Mouse (Mus musculus): ENCODE results near the gene Etnk1. TPM values are rescaled to one million over a fixed set of nuclear protein-coding genes. Genes with fewer than 3 reads are reported as not detected.

Etnk1 gene
- polyA plus RNA-seq (2015; fragmentation: Nextera tagmentation; extraction: Ambion mirVana): 13.9 and 14.1 TPM in 2 replicates

DNA sequence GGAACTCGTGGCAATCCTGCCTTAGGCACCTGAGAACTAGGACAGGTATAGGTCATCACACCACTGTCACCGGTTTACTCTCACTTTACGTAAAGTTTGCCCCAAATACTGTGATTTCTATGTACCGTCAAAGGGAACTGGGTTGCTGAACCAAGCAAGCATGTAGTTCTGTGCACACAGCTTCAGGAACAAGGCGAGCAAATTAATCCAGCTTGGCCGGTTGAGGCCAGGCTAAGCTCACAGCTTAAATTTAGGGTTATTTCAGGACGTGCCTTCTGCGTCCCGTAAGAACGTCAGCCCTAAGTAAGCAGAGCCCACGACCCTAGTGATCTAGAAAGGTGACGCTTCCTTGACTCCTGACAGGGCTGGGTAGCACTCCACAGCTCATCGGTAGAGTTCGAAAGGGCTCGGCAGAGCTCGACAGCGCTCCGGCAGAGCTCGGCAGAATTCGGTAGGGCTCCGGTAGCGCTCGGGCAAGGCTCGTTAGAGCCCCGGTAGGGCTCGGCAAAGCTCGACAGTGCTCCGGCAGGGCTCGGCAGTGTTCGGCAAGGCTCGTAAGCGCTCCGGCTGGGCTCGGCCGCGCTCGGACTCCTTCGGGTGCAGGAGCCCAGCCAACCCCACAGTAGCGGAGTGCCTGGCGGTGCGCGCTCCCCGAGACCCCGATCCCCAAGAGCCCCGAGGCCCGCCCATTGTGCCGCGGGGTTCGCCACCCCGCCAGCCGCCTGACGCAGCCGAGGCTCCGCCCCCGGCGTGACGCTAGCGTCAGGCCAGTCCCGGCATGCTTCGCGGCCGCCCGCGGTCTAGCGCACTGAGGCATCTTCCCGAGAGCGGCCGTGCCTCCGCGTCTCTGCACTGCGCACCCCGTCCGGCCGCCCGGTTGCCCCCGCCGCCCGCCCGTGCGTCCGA lies at the start of gene Etnk1:
Gene Etnk1, plus strand, starts transcription at position 770 of the 906 bp plus-strand sequence.
- ATAC-seq (ENCODE audit: low read depth): peak; percentile 97
- Histone ChIP-seq H3K9me3 (ENCODE audit: control insufficient read depth, low read length) (no peaks in the 10 kb centered on the region), H3K4me1 (replicated peaks; ENCODE audit: control insufficient read depth, insufficient read depth, low read length) (peaks cover 20% of the 10 kb centered on the region), H3K4me2 (ENCODE audit: low read depth, low read length) (peak within 1 kb of the TSS; percentile 91), H3K9ac (ENCODE audit: low read length) (peak within 1 kb of the TSS; percentile 80), H3K4me3 (ENCODE audit: low read length) (peak within 1 kb of the TSS; percentile 90), H3K36me3 (ENCODE audit: control insufficient read depth, insufficient read depth, low read length) (no peaks in the 10 kb centered on the region; the same call in 1 of the 2 replicates), H3K27me3 (ENCODE audit: control insufficient read depth, insufficient read depth, low read depth, low read length) (no peaks in the 10 kb centered on the region), H3K27ac (ENCODE audit: low read length) (peak within 1 kb of the TSS; percentile 92)
- under 1% methylated on average over 60 of the region's 81 CpGs for WGBS

DNA sequence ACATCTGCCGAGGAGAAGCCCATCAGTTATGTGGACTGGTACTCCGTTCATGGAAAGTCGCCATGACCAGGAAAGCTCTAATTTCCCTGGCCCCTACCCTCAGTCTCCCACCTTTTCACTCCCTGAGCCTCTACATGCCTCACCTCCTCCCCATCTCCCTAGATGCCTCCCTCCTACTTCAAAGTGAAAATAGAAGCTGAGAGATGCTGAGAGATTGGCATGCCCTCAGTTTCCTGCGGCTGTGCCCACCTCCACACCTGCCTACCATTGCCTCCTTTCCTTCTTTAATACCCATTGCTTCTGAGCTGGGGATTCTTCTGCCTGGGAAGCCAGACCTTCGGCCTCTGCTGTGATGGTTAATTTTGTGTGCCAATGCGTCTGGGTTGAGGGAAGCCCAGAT lies 47.7 kb upstream of the Etnk1 start:
- 87% methylated on average over 6 of the region's 6 CpGs for WGBS
- no peak overlapping the region for H3K27ac ChIP-seq (ENCODE audit: low read length)
- H3K9ac ChIP-seq (ENCODE audit: low read length): no peak overlapping the region
- H3K36me3 ChIP-seq (ENCODE audit: control insufficient read depth, insufficient read depth, low read length): no peaks in the 10 kb centered on the region
- H3K9me3 ChIP-seq (ENCODE audit: control insufficient read depth, low read length): peaks cover 3% of the 10 kb centered on the region; the same call in 1 of the 2 replicates
- H3K4me1 ChIP-seq (replicated peaks; ENCODE audit: control insufficient read depth, insufficient read depth, low read length): no peaks in the 10 kb centered on the region
- H3K4me2 ChIP-seq (ENCODE audit: low read depth, low read length): no peak overlapping the region
- no peak overlapping the region for H3K4me3 ChIP-seq (ENCODE audit: low read length)
- ATAC-seq (ENCODE audit: low read depth): no peak
- no peaks in the 10 kb centered on the region for H3K27me3 ChIP-seq (ENCODE audit: control insufficient read depth, insufficient read depth, low read depth, low read length)

DNA sequence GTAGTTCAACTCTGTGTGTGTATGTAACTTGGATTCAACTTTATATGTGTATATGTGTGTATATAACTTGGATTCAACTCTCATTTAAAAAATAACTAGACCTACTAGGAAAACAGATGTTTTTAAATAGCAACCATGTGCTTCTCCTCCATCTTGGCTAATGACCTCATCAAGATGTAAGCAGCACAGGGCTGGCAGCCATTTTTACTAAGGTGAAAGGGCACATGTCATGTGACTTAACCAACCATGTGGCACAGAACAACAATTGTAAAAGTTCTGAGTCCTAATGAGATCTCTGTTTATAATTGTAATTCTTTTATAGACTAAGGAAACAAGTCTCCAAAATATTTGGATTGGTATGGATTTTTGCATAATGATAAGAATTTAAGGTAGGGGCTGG lies 41.3 kb upstream of the Etnk1 start:
- no peak overlapping the region for H3K9ac ChIP-seq (ENCODE audit: low read length)
- H3K27ac ChIP-seq (ENCODE audit: low read length): no peak overlapping the region
- no peak overlapping the region for H3K4me3 ChIP-seq (ENCODE audit: low read length)
- no peaks in the 10 kb centered on the region for H3K4me1 ChIP-seq (replicated peaks; ENCODE audit: control insufficient read depth, insufficient read depth, low read length)
- H3K27me3 ChIP-seq (ENCODE audit: control insufficient read depth, insufficient read depth, low read depth, low read length): no peaks in the 10 kb centered on the region
- H3K9me3 ChIP-seq (ENCODE audit: control insufficient read depth, low read length): peaks cover 3% of the 10 kb centered on the region; the same call in 1 of the 2 replicates
- H3K36me3 ChIP-seq (ENCODE audit: control insufficient read depth, insufficient read depth, low read length): no peaks in the 10 kb centered on the region
- H3K4me2 ChIP-seq (ENCODE audit: low read depth, low read length): no peak overlapping the region
- ATAC-seq (ENCODE audit: low read depth): no peak

DNA sequence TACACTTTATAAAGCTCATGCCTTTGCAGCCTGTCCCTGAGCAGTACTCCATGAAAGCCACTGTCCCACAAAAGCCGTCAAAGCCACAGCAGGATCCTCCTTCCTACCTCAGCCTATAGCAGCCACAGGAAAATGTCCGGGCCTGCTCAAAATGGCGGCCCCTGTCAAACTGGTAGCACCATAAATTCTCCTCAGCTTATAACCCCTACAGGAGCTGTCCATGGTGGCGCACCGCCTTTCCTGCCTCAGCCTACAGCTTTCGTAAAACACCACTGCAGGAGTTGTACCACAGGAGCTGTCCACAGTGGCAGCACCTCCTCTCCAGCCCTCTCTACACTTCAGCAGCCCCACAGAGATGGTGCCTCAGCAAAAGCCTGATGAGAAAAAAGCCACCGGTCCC lies 37.6 kb upstream of the Etnk1 start:
- Histone ChIP-seq H3K9me3 (ENCODE audit: control insufficient read depth, low read length) (peaks cover 3% of the 10 kb centered on the region; the same call in 1 of the 2 replicates), H3K36me3 (ENCODE audit: control insufficient read depth, insufficient read depth, low read length) (no peaks in the 10 kb centered on the region), H3K4me1 (replicated peaks; ENCODE audit: control insufficient read depth, insufficient read depth, low read length) (no peaks in the 10 kb centered on the region), H3K4me2 (ENCODE audit: low read depth, low read length) (no peak overlapping the region), H3K27me3 (ENCODE audit: control insufficient read depth, insufficient read depth, low read depth, low read length) (no peaks in the 10 kb centered on the region), H3K9ac (ENCODE audit: low read length) (no peak overlapping the region), H3K4me3 (ENCODE audit: low read length) (no peak overlapping the region), H3K27ac (ENCODE audit: low read length) (no peak overlapping the region)
- ATAC-seq (ENCODE audit: low read depth): no peak
- WGBS: 85% methylated on average over 7 of the region's 7 CpGs

DNA sequence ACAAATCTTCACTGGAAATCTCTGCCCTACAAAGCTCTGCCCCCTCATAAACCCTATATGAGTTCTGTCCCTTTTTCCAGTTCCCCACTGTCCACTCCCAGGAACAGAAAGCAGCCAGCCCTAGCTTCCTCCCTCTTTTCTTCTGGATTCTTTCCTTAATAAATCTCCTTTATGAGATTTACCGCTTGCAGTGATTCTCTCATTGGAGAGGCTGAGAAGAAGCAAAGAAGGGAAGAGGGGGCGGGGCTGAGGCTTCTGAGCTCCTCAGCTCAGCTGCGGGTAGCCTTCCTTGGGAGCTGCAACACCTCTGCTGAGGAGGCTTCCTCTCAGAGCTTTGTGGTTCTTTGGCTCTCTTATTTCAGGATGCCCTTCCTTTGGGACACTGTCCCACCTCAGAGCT lies 37.1 kb upstream of the Etnk1 start:
- 81% methylated on average over 3 of the region's 3 CpGs for WGBS
- no peak overlapping the region for H3K4me2 ChIP-seq (ENCODE audit: low read depth, low read length)
- H3K36me3 ChIP-seq (ENCODE audit: control insufficient read depth, insufficient read depth, low read length): no peaks in the 10 kb centered on the region
- H3K4me1 ChIP-seq (replicated peaks; ENCODE audit: control insufficient read depth, insufficient read depth, low read length): no peaks in the 10 kb centered on the region
- ATAC-seq (ENCODE audit: low read depth): no peak
- H3K27me3 ChIP-seq (ENCODE audit: control insufficient read depth, insufficient read depth, low read depth, low read length): no peaks in the 10 kb centered on the region
- no peak overlapping the region for H3K27ac ChIP-seq (ENCODE audit: low read length)
- no peak overlapping the region for H3K9ac ChIP-seq (ENCODE audit: low read length)
- H3K4me3 ChIP-seq (ENCODE audit: low read length): no peak overlapping the region
- peaks cover 3% of the 10 kb centered on the region; the same call in 1 of the 2 replicates for H3K9me3 ChIP-seq (ENCODE audit: control insufficient read depth, low read length)

DNA sequence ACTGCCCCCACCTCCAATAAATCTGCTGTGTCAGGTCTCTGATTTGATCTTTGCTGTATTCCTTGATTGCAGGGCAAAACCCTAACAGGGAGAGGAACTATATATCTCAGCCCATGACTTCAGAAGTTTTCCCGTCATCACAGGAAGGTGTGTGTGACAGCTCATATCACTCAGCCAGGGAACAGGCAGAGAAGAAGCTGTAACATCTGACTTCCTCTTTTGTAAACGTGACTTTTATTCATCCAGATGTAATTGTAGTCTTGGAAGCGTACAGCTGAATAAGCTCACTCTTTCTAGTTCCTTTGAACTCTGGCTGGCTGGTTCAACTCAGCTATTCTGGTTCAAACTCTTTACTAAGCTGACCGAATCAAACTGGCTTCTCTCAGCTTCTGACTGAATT lies 36.6 kb upstream of the Etnk1 start:
- no peak overlapping the region for H3K9ac ChIP-seq (ENCODE audit: low read length)
- H3K27ac ChIP-seq (ENCODE audit: low read length): no peak overlapping the region
- H3K27me3 ChIP-seq (ENCODE audit: control insufficient read depth, insufficient read depth, low read depth, low read length): no peaks in the 10 kb centered on the region
- H3K4me1 ChIP-seq (replicated peaks; ENCODE audit: control insufficient read depth, insufficient read depth, low read length): no peaks in the 10 kb centered on the region
- no peaks in the 10 kb centered on the region for H3K36me3 ChIP-seq (ENCODE audit: control insufficient read depth, insufficient read depth, low read length)
- ATAC-seq (ENCODE audit: low read depth): no peak
- 63% methylated on average over 4 of the region's 4 CpGs for WGBS
- peaks cover 3% of the 10 kb centered on the region; the same call in 1 of the 2 replicates for H3K9me3 ChIP-seq (ENCODE audit: control insufficient read depth, low read length)
- no peak overlapping the region for H3K4me2 ChIP-seq (ENCODE audit: low read depth, low read length)
- H3K4me3 ChIP-seq (ENCODE audit: low read length): no peak overlapping the region

DNA sequence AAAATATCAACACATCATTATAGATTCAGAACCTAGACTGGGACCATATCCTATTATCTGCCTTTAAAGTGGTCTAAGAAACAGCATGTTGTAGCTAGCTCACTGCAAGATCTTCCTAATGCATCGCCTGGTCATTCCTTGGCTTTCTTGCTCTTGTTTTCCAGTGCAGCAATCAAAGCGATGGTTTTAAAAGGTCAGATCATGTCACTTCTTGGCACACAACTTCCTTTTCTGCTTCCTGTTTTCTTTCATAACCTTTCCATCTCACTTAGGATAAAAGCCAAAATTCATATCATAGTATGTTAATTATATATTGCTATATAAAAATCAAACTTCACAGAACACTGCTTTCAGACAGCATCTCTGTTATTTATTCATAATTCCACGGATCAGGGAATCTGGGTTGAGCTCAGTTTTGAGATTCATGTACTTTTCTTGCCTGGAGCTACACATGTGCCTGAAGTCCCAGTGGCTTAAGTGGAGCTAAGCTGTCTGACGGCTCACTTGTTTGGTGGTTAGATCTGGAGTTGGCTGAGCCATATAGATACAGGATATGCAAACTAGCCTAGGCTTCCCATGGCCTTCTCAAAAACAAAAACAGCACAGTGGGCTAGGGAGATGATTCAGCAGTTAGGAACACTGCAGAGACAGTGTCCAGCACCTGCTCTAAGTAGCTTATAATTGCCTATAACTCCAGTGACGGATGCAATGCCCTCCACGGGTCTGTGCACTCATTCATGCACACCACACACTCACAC lies 34.9 kb upstream of the Etnk1 start:
- H3K36me3 ChIP-seq (ENCODE audit: control insufficient read depth, insufficient read depth, low read length): no peaks in the 10 kb centered on the region
- H3K4me1 ChIP-seq (replicated peaks; ENCODE audit: control insufficient read depth, insufficient read depth, low read length): no peaks in the 10 kb centered on the region
- no peak for ATAC-seq (ENCODE audit: low read depth)
- H3K4me2 ChIP-seq (ENCODE audit: low read depth, low read length): no peak overlapping the region
- WGBS: 69% methylated on average over 6 of the region's 6 CpGs
- H3K4me3 ChIP-seq (ENCODE audit: low read length): no peak overlapping the region
- peaks cover 3% of the 10 kb centered on the region; the same call in 1 of the 2 replicates for H3K9me3 ChIP-seq (ENCODE audit: control insufficient read depth, low read length)
- no peak overlapping the region for H3K27ac ChIP-seq (ENCODE audit: low read length)
- H3K9ac ChIP-seq (ENCODE audit: low read length): no peak overlapping the region
- H3K27me3 ChIP-seq (ENCODE audit: control insufficient read depth, insufficient read depth, low read depth, low read length): no peaks in the 10 kb centered on the region

DNA sequence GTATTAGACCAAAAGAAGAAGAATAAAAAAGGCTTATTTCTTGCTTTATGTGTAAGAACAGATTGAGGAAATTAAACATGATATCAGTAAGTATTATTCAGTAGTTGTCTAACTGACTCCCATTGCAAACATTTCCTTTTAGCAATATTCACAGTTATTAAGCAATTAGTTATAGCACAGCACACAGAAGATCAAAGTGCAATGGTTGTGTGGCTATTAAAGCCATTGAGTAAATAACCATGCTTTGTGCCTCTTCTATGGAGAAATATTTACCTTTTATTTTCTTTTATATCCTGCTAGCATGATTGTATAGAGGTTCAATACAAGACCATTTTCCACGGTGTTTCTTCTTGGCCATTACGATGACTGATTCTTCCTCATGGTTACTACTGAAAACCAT lies 33.9 kb upstream of the Etnk1 start:
- Histone ChIP-seq H3K9ac (ENCODE audit: low read length) (no peak overlapping the region), H3K4me3 (ENCODE audit: low read length) (no peak overlapping the region), H3K9me3 (ENCODE audit: control insufficient read depth, low read length) (peaks cover 3% of the 10 kb centered on the region; the same call in 1 of the 2 replicates), H3K4me2 (ENCODE audit: low read depth, low read length) (no peak overlapping the region), H3K36me3 (ENCODE audit: control insufficient read depth, insufficient read depth, low read length) (no peaks in the 10 kb centered on the region), H3K27ac (ENCODE audit: low read length) (no peak overlapping the region), H3K27me3 (ENCODE audit: control insufficient read depth, insufficient read depth, low read depth, low read length) (no peaks in the 10 kb centered on the region), H3K4me1 (replicated peaks; ENCODE audit: control insufficient read depth, insufficient read depth, low read length) (no peaks in the 10 kb centered on the region)
- WGBS: 84% methylated on average over 2 of the region's 2 CpGs
- no peak for ATAC-seq (ENCODE audit: low read depth)

DNA sequence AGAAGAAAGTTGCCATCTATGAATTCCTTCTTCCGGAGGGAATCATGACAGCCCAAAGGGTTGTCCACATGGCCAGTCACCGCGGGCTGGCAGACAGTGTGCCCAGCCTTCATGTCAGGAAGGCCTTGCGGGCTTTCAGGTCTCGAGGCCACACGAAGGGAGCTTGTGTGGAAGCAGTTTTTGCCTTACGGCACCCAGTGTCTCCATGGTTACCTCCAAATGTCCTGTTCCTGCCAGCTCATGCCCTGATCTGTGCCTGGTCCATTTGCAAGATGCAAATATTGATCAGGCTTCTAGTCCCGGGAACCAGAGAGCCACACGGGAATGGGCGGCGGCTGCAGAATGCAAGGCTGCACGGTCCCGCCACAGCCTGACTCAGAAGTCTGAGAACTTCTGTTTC lies 31.9 kb upstream of the Etnk1 start:
- WGBS: 83% methylated on average over 13 of the region's 13 CpGs
- H3K9ac ChIP-seq (ENCODE audit: low read length): no peak overlapping the region
- peaks cover 3% of the 10 kb centered on the region; the same call in 1 of the 2 replicates for H3K9me3 ChIP-seq (ENCODE audit: control insufficient read depth, low read length)
- H3K4me2 ChIP-seq (ENCODE audit: low read depth, low read length): no peak overlapping the region
- no peak overlapping the region for H3K4me3 ChIP-seq (ENCODE audit: low read length)
- no peak for ATAC-seq (ENCODE audit: low read depth)
- H3K4me1 ChIP-seq (replicated peaks; ENCODE audit: control insufficient read depth, insufficient read depth, low read length): no peaks in the 10 kb centered on the region
- no peak overlapping the region for H3K27ac ChIP-seq (ENCODE audit: low read length)
- H3K36me3 ChIP-seq (ENCODE audit: control insufficient read depth, insufficient read depth, low read length): no peaks in the 10 kb centered on the region
- no peaks in the 10 kb centered on the region for H3K27me3 ChIP-seq (ENCODE audit: control insufficient read depth, insufficient read depth, low read depth, low read length)

Data from lung, embryonic 16.5 days (tissue).